Mouse (Mus musculus) gastrocnemius, postnatal 4 days (tissue): ENCODE data around the gene Megf11. TPM values are rescaled to one million over a fixed set of nuclear protein-coding genes. Genes with fewer than 3 reads are reported as not detected.
A peak's percentile ranks its signal among the peaks of the same experiment; 100 is the strongest.

ENCODE experiments used
- DNase-seq, 2 experiments: peaks; one replicate each; pipeline ENCODE4 v3.0.0; 2021 to 2022; ENCODE audit warnings: low spot score in 2 of 2, mixed read lengths in 2 of 2
- total RNA-seq, 2 experiments: library from RNA; stranded (reverse); gene quantifications; 2 replicates each; pipeline ENCODE4 v1.2.3; 2021

The Megf11 gene
- total RNA-seq, 2 experiments from 2014 or later = 0.71 to 1.1 TPM

DNA sequence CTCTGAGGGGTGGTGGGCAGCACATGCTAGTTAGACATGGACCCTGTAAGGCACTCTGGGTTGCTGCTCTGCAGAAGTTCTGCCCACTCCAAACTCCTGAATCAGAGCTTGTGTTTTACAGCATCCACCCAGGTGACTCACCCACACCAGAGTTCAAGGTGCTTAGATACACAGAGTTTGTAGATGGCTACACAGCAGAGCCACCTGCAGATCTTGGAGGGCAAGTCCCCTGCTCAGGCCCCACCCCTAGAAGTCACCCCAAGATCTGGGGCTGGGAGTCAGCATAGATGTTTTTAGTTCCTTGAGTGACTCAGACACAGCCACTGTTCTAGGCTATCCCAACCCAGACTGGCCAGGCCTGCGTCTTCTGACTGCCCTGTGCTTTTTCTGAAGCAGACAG lies 217.5 kb downstream of the Megf11 start:
- DNase-seq = no peak

DNA sequence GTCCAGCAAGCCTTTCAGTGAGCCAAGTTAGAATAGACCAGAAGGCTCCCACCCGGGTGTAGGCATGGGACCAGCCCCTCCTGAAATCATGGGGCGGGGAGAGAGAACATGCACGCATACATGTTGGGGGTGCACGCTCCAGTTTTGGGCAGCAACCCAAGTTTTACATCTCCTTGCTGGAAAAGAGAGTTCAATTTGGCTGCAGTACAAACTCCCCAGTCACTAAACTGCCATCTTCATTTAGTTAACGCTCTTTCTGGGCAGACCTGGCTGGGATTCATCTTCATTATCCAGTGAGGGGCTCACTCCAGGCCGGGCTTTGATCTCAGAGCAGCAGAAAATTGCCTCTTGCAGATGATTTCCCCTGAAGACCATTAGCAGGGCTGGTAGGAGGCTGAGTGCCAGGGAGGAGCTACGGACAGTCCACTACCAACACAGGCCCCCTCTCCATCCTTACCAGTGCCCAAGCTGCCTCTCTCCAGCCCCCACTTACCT lies 218.8 kb downstream of the Megf11 start:
- no peak for DNase-seq

DNA sequence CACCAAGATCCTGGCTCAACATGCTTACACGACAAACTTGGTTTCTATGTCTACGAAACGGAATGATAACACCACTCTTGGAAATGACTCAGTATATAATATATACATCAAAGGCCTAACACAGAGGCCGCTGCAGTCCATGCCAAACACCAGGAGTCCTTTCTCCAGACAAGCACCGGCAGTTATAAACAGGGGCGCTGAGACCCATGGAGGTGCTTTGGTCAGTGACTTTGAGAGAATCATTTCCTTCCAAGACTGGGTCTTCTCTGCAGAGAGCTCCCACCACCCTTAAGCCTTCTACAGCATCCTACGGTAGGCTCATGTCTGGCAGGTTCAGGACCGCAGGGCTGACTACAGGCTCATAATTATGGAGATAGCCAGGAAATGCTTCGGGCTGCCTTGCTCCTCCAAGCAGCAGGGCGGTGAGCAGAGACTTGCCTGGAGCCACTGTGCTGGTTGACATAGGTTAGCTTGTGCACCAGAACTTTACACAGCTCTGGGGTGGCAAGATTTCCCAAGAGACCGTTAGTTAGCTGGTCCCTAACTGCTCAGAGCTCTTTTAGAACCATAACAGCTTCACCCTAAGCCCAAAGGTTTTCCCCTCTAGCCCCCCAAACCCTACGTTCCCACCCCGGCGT lies 219.8 kb downstream of the Megf11 start:
- DNase-seq = no peak

DNA sequence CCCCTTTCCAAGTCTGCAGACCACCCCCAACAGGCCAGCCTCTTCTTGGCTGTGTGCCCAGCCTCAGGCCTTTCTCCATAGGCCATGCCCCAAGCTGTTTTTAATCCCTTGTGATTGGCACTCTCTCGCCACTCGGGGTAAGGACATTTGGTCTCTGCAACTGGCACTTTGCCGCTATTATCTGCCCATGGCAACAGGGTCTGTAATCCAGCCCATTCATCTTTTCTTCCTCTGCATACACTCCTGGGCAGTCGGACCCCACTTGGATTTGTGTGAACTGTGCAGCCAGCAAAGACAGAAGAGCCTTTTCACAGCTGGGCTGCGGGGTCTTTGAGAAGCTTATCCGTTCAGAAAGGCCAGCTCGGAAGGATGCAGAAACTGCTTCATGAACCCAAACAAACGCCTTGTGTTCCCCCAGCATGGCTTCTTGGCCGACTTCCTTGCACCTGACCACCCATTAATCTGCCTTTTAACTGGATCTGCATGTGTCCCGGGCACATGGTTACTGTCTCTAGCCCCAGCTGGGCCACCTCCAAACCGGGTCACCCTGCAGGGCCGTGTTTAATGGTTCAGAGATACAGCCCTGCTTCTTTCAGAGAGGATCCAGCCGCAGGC lies 220.4 kb downstream of the Megf11 start:
- peak in 1 of 2 experiments; percentile 36 for DNase-seq

DNA sequence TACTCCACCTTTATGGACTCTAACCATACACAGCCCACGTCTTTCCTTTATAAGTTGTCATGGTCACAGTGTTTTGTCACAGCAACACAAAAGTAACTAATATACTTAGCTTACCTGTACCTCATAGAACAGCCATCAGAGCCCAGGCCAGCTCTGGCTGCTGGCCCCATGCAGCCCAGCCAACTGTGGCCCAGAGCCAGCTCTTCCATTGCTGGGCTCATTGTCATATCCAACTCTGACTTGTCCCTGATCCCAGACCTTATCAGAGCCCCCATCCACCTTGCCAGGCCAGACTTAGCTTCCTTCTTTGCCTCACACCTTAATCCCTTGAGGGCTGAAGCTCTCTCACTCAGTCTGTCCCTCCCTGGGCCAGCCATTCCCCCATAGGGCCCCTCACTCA lies 221.6 kb downstream of the Megf11 start:
- DNase-seq = no peak

DNA sequence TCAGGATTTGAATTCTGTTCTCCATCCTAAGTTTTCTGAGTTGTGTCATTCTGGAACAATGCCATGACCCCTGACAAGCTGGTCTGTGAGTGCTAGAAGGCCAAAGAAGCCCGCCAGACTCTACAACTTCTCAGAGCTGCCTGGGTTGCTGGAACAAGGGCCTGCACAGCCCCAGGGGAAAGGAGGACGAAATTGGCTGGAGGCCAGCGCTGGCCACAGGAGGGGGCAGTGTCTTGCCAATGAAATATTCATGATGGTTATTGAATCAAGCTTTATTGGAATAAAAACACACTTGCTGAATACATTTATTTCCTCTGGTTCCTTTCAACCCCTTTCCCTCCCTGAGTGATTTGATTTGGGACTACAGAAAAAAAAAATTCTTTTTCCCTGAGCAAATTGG lies 224.1 kb downstream of the Megf11 start:
- no peak for DNase-seq

DNA sequence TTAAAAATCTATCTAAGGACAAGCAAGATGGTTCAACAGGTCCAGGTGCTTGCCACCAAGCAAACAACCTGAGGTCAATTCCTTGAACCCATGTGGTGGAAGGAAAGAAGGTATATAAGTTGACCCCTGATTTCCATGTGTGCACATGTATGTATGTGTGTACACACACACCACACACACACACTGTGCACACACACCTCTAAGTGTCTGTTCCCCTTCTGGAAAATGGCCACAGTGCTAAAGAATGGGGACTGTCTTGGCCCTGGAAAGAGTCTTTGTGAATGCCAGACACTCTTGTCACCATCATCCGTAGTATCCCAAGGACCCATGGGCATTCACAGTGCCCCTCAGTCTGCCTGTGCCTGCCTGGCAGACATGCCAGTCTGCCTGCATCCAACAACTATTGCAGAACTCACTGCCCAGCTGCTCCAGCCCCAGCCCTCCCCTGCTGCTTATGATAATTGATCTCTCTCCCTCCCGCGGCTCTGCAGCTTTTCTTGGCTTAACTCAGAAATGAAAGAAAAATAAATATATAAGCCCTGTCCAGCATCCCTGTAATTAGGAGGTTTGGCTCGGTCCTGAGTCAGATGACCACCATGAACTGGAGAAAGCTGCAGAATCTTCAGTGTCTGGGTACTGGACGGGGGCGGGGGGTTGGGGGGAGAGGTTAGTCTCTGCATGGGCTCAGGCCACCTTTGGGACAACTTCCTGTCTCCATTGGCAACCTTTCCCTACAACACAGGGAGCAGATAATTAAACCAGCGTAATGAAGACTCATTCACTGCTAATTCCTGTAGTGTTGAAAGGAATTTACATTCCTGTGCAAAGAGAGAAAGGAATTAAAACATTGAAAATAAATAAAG lies 226.9 kb downstream of the Megf11 start:
- no peak for DNase-seq

DNA sequence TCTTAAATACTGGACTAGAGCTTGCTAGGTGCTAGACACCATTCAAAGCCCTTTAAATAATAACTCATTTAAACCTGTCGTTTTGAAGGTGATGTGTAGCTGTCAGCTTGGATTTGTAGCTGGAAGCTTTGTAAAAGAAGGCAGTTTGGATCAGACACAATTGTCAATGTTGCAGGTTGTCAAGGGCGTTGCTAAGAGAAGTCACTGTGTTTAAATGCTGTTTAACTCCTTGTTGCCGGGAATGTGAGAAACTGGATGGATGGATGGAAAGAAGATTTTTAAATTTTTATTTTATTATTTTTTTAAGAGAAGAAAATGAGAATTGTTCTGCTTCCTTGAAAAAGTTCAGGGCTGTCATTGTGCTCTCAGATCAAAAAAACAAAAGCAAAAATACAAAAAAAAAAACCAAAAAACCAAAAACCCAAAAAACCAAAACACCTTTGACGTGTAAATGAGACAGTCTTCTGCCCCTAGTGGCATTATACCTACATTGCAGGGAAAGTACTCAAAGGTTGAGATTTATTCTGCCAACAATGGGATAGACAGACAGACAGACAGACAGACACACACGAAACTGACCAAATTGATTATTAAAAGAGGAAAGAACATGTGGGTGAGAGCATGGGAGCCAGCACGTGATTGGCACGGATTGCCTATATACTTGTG lies 227.7 kb downstream of the Megf11 start:
- no peak for DNase-seq

DNA sequence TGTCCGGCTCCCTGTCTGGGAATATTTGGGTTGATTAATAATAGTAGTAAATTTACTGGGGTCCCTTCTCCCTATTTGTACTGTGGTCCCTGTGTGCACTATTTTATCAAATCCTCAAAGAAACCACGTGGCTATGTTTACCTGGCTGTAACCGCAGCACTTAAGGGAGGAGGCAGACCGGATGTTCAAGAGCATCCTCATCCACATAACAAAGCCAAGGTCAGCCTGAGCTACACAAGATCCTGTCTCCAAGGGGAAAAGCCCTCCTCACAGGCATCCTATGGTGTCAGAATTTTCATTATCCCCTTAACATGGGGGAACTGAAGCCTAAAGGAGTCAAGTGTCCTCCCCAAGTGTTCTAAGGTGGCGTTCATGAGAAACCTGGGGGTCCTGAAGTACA lies 232.0 kb downstream of the Megf11 start:
- DNase-seq = no peak

DNA sequence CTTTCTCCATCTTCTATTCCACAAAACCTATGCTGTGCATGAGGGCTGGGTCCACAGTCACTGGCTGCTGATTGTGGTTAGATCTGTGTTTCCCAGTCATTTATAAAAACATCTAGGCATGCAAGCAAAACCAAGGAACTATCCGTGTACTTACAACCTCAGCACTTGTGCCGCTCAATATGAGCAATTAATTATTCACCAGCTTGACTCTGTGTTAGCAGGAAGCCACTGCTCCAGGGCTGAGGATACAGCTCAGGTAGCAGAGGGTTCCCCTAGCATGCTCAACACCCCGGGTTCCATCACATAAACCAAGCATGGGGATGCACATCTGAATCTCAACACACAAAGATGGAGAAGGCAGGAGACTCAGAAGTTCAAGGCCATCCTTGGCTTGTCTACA lies 233.0 kb downstream of the Megf11 start:
- DNase-seq = no peak

DNA sequence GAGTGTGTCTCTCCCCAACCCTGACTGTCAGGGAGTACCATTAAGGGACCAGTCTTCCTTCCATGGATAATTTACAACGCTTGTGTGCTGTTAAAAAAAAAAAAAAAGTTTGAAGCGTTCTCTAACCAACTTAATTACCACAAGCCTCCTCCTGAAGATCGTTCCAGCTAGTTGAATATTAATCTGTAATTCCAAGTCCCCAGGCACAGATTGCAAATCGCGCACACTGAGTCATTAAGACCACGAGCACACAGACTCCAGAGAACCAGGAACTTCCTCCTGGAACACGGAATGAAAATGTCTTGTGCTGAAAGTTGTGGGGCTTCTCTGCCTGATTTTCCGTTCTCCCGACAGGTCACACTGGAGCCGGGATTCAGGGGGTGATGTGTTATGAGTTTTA lies 234.0 kb downstream of the Megf11 start:
- DNase-seq = no peak

DNA sequence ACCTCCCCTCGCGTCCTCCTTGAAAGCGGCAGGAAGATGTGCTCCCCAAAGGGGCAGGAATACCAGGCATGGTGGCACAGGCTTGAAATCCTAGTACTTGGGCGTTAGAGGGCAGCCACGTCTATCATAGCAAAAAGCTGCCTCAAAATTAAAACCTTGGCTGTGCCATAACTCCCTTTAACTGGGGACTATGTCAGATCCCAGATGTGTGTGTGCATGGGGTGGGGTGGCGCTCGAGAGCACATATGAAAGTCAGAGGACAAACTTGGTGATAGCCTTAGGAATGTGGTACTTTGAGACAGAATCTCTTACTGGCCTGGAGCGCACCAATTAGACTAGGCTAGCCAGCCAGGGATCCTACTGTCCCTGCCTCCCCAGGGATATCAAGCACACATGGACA lies 235.2 kb downstream of the Megf11 start:
- DNase-seq = no peak

DNA sequence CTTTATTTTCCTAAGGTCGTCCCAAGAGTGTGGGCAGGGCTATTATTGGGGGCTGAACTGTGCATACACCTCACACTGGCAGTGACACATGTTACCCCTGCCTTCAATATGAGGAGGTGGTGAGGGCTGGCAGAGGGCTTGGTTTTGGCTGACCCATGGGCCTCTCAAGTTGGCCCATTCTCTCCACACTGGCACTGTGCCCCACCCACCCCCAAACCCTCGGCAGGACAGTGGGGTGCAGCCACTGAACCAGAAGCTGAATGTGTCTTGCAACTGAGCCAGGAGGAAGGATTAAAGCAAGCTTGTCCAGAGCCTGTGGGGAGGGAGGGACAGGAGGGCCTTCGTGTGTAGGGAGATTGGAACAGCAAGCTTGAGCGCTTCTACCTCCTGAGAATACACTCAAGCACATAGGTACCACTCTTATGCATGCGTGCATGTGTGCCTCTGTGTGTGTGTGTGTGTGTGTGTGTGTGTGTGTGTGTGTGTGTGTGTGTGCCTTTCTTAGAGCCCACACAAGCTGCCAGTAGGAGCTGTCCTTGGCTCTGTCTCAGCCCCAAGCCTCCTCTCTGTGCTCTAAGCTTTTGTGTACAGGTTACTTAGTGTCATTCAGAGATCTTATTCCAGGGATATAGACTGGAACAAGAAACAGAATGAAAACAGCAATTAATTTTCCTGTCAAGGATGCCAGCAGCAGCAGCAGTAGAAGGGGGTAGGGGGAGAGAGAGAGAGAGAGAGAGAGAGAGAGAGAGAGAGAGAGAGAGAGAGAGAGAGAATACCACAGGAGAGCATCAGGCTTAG lies 236.3 kb downstream of the Megf11 start:
- no peak for DNase-seq

DNA sequence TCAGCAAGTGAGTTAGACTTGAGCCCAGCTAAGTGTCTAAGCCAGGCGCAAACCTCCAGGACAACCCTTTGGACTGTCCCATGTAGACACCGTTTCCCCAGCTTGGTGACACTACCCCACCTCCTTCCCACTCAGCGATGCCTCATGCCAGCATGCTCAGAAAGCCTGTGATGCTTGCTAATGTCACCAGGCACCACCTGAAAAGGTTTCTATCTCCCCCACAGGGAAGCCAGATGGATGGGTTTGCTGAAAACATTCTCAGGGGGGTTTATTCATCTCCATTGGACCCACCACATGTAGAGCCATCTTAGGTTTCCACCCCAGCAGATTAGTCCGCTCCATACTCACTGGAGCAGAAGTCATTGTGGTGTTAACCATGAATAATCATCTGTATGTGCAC lies 237.9 kb downstream of the Megf11 start:
- no peak for DNase-seq

DNA sequence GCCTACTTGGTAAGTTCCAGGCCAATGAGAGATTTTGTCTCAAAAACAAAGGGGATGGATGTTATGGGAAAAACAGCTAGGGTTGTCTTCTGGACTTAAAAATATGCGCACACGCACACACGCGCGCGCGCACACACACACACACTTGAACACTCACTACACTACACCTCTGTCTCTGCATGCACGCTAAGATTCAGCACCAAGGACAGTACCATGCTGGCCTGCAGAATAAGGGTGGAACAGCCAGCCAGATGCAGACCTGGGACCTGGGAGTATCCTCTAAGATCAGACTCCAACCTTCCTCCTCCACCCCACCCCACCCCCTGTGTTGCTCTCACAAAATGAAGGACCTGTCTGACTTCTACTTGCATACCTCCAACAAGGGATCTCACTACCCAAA lies 239.1 kb downstream of the Megf11 start:
- DNase-seq = peak in 1 of 2 experiments; percentile 46

DNA sequence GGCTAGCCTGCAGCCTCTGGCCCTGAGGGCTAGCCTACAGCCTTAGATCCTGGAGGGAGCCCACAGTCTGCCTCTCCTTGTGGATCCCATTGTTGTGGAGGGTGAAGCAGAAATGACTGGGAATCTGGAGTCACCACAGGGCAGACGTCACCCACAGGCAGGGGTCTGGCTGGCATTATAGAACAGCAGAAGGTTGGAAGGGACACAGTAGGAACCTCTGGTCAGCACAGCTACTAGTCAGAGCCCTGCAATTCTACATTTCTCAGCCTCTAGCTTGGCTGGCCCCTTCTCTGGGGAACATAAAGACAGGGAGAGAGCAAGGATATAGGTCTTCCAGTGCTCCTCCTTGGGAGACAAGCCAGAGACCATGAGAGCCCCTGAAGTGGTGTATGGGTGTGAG lies 244.4 kb downstream of the Megf11 start:
- DNase-seq = no peak

DNA sequence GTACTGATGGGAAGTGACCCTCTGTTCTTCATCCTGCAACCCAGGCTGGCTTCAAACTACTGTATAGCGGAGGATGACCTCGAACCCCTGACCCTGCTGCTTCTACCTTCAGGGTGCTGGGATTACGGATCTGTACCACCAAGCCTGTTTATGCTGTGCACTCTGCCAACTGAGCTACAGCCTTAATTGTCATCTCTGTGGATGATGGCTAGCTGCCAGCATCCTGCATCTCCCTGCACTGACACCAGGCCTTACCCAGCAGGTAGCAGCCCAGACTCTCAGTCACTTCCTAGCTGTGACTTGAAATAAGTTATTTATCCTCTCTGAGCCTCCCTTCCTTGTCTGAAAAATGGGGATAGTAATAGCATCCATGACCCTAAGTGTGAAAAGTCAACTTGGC lies 247.7 kb downstream of the Megf11 start:
- DNase-seq = no peak

DNA sequence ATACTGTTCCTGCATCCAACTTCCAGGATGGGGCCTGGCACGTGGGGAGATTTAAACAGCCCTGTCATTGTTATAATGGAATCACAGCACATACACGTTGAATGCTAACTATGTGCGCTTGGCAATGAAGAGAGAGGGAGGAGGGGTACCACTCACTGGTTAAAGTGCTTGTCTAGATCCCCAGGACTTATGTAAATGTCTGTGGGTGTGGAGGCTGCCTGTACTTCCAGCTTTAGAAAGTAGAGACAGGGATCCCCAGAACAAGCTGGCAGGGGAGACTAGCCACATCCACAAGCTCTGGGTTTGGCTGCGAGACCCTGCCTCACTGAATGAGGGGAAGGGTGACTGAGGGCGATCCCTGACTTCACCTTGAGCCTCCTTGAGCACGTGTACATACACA lies 250.7 kb downstream of the Megf11 start:
- DNase-seq = no peak

DNA sequence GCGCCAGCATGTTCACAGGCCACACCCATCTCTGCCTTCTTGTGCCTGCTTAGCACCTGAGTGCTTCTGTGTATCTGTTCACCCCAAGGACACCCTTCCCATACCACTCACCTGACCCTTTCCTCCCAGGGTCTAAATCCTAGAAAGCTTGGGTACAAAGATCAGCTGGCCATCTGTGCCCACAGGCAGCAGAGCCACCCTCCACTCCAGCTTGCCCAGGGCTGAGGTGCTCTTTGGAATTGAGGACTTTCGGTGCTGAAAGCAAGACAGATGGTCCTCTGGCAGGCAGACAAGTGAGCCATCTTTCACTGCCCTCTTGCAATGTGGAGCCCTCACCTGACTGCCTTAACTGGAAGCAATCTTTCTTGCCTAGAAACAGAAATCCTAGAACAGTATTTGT lies 251.5 kb downstream of the Megf11 start:
- DNase-seq = no peak

DNA sequence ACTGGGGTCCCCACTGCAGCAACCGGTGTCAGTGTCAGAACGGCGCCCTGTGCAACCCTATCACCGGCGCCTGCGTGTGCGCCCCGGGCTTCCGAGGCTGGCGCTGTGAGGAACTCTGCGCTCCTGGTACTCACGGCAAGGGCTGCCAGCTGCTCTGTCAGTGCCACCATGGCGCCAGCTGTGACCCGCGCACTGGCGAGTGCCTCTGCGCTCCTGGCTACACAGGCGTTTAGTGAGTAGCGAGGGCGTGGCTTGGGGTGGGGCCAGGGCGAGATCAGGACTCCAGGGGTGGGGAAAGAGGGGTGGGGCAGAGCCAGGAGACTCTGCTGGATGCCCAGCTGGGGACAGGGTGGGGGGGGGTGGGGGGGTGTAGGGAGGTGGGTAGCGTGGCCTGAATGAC lies 252.8 kb downstream of the Megf11 start:
- DNase-seq = peak in 1 of 2 experiments; percentile 55

DNA sequence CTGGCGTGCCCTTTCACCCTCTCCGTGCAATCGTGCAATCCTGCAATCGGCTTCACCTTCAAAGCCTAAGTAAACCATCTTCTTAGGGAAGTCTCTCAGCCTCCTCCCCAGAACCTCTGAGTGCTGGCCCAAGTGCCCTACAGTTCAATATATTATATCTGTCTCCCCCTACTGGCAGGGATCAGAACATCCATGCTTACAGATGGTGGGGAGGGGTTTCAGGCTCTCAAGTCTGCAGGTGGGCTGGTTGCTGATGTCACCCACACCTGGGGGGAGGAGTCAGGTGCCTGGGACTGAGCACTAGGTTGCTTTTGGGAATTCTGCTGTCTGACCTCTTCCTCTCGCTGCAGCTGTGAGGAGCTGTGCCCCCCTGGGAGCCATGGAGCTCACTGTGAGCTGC lies 254.2 kb downstream of the Megf11 start:
- peak in 1 of 2 experiments; percentile 19 for DNase-seq
